Mouse (Mus musculus): ENCODE data around the gene Hmgcs1.
A peak's percentile ranks its signal among the peaks of the same experiment; 100 is the strongest.
"Not testable (repeated sequence)": the region's sequence is repeated elsewhere in the genome, so short reads cannot be mapped to it uniquely, and the experiment has no call there.

The Hmgcs1 gene

DNA sequence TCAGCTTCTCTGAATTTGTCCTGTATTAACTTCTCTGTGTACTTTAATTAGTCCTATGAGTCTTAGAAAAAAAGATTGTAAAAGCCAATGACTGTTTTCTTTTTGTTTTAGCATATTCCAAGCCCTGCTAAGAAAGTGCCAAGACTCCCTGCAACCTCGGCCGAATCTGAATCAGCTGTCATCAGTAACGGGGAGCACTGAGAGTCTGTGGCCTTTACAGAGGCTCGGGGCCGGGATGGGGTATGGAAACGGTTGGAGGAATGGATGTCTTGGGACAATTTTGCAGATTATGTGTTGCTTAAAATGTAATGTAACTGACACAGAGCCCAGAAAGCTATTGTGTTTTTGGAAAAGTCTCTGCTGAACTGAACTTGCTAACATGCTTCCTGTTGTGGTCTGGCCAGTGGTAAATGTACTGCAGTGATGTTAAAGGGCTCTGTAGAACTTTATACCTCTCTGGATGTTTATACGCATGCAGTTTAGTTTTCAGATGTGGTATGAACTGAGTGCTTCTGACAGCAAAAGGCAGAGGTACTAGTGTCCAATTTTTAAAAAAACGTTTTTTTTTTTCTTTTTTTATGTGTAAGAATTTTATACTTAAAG lies 16.2 kb downstream of the Hmgcs1 start:
- DNase-seq (ENCODE audit: low spot score in 2 of 2), result not testable (repeated sequence)

GRCm38 (mm10) chr13:119706953-119707352 lies 16.8 kb downstream of the Hmgcs1 start:
- DNase-seq (ENCODE audit: low spot score in 2 of 2), result no peak

GRCm38 (mm10) chr13:119707906-119708305 lies 17.7 kb downstream of the Hmgcs1 start:
- DNase-seq (ENCODE audit: low spot score in 2 of 2), result no peak

DNA sequence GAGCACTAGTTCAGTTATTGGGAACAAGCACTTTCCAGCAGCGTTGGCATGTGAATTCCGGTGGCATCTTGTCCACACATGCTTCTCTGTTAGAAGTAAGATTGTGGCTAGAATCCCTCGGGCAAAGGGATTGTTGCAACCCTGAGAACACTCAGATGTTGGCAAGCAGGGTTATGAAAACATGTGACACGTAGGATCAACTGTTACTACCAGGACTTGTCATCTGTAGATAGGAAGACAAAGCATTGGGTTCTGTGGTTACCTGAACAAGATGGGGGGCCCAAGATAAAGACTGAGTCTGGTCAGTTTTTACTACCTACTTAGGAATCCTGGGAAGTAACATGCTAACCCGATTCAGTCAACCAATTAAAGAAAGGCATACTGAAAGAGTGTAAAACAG lies 18.8 kb downstream of the Hmgcs1 start:
- no peak for DNase-seq (ENCODE audit: low spot score in 2 of 2)

DNA sequence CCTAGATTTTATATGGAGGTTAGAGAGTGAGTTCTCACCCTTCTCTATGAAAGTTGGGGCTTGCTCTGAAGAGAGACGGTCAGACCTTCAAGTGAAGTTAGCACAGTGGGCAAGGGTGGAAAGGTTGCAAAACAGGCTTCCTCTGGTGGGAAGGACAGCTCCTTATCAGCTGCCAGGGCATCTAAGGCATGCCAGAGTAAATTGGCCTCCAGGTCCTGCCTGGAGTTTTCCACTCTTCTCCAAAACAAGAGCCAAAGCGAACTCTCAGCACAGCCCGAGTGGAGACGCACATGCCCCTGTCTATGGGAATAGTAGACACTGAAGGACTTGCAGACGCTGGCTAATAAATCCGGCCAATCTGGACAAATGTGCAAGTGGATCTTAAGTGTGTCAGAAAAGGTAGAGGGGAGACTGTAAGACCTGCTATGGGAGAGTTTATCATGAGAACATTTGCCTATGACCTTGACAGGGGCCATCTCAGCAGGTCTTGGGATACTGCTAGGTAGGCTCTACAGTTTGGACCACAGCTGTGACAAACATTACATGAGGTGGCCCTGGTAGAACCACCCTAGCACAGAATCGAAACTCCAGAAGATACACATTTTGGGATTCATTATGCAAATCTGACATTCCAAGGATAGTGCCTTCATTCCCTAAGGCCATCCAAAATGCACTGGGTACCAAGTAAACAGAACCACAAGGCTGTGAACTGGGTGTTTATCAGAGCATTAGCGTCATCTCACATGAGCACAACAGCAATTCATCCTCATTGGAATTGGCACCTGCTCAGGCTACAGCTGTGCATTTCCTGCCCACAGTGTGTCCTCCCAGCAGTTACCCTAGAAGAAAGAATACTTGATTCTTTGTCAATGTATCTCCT lies 19.4 kb downstream of the Hmgcs1 start:
- DNase-seq (ENCODE audit: low spot score in 2 of 2), result peak in 1 of 2 experiments; percentile 44

DNA sequence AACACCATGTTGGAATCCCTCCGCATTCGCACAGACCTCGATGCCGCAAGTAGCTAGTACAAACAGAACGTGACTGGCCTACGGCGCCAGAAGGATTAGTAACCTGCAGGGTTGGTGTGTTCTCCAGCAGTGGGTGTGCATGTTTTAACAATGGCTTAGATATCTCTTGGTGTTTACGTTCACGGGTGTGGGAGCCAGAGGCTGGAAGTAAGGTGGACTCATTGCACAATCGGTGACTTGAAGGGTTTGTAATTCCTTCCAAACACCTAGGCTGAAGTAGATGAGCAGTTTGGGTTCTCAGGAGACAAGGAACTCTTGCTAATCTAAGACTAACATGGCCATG lies 20.1 kb downstream of the Hmgcs1 start:
- no peak for DNase-seq (ENCODE audit: low spot score in 2 of 2)

GRCm38 (mm10) chr13:119712463-119712862 lies 22.3 kb downstream of the Hmgcs1 start:
- no peak for DNase-seq (ENCODE audit: low spot score in 2 of 2)

GRCm38 (mm10) chr13:119713107-119713787 lies 23.1 kb downstream of the Hmgcs1 start:
- DNase-seq (ENCODE audit: low spot score in 2 of 2), result no peak

DNA sequence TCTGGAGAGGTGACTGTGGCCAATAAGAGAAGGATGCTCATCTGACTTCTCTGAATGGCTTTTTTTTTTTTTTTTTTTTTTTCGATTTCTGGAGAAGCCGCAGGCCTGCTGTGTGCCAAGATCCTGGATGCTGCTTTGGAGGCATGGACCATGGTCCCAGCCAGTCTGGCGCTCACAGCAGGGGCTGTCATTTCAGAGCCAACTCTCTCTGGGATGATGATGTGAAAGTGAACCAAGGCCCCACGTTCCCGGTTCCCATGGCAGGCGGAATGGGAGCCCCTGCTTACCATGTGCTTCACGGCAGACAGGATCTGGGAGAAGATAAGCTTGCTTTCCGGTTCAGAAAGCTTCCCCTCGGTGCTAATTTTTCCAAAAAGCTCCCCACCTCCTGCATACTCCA lies 23.6 kb downstream of the Hmgcs1 start:
- no peak for DNase-seq (ENCODE audit: low spot score in 2 of 2)

DNA sequence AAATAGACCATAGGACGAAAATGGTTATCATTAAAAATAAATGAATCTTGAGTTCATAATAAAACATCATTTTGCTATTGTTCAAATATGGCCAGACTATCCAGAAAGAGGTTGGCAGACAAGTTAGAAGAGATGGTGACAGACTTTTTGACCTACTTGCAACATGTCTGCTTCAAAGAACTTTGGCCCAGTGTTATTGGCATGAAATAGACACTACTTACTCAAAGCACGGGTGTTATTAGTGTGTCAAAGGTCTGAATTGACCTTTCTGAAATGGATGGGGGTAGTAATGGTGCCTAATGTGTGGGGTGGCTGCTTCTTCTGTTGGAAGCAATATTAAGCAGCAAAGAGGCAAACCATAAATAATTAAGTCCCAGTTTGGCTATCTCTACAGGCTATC lies 25.9 kb downstream of the Hmgcs1 start:
- DNase-seq (ENCODE audit: low spot score in 2 of 2), result no peak

- no peak for DNase-seq (ENCODE audit: low spot score in 2 of 2)
Observed at GRCm38 (mm10) chr13:119722447-119722846, 32.3 kb downstream of the Hmgcs1 start.

GRCm38 (mm10) chr13:119723368-119723767 lies 33.2 kb downstream of the Hmgcs1 start:
- DNase-seq (ENCODE audit: low spot score in 2 of 2), result no peak

GRCm38 (mm10) chr13:119724541-119724940 lies 34.4 kb downstream of the Hmgcs1 start:
- DNase-seq (ENCODE audit: low spot score in 2 of 2), result no peak

DNA sequence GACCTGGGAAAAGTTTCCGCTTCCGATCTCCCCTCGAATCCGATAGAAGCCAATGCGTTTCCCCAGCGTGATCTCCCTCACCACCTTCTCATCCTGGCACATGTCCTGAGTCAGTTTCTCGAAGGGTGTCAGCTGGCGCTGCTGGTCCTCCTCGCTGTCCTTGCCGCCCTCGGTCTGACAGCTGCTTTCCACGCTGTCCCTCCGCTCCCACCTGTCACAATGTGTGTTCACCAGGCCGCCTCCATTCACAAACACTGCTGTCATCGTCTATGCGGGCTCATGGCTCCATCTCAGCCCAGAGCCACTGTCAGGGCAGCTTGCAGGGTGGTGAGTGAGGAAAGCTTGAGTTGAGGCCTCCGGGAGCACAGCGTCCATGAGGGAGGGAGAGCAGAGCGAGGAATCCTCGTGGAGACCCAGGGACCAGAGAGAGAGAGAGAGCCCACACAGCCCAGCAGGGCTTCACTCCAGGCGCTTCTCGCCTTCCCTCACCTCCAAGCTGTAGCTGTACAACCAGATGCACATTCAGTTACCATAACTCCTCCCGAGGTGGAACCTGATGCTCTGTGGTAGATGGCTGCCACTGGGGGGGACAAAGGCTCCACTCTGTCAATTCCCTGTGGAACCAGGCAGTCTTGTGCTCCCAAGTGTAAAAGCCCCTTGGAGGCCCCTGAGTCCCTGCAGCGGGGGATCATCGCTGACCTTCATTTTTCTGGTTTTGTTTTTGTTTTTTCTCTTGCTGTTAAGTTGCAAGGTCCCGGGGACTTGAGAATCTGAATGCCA lies 37.6 kb downstream of the Hmgcs1 start:
- no peak for DNase-seq (ENCODE audit: low spot score in 2 of 2)

DNA sequence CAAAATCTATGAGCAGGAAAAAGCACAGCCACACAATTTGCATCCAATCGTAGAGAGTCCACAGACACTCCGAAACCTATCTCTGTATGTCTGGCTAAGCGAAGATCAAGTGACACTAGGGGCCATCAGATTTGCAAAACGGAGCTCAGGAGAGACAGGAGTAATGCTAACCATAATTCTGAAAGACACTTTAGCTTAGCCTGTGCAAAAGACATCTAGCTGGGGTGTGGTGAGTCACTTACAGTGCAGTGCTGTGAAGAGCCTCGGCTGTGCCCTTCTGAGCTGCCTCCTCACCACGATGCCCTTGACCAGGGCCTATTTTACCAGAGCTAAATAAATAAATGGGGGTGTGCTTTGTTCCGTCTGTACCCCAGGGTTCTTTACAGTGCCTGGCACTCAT lies 39.2 kb downstream of the Hmgcs1 start:
- DNase-seq (ENCODE audit: low spot score in 2 of 2), result no peak

- DNase-seq (ENCODE audit: low spot score in 2 of 2), result no peak
Observed at GRCm38 (mm10) chr13:119731448-119731847, 41.3 kb downstream of the Hmgcs1 start.

GRCm38 (mm10) chr13:119741390-119742237 lies 51.4 kb downstream of the Hmgcs1 start:
- no peak for DNase-seq (ENCODE audit: low spot score in 2 of 2)

- DNase-seq (ENCODE audit: low spot score in 2 of 2), result no peak
Observed at GRCm38 (mm10) chr13:119742711-119743415, 52.7 kb downstream of the Hmgcs1 start.

DNA sequence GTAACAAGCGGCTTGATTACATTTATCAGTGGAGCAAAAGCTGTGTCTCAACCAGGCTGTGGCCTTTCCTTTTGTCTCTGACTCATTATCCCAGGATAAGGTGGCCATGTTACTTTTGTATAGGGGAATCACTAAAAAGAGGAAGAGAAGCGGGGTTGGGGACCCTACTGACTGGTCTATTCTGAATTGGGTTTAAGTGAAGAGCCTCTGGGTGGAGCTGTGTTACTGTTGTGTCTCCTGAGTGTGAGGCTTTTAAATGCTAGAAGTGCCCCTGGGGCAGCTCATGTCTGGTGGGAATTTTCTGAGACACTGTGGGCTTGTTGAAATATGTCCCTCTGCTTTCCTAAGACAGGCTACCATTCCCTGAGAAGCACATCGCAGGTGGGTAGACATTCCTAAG lies 53.3 kb downstream of the Hmgcs1 start:
- DNase-seq (ENCODE audit: low spot score in 2 of 2), result no peak

DNA sequence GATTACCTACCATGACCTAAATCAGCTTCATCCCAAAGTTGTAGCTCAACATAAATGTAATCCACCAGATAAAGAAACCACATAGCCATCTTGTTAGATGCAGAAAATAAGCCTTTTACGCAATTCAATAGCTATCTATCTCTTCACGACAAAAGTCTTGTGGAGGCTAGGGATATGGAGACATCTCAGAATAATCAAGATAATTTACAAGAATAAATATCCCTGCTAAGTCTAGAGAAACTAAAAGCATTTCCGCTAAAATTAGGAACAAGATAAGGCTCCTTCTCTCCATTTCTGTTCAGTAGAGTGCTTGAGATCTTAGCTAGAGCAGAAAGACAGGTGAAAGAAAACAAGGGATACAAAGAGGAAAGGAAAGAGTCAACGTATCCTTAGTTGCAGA lies 56.8 kb downstream of the Hmgcs1 start:
- no peak for DNase-seq (ENCODE audit: low spot score in 2 of 2)

All from urinary bladder, postnatal 36 days (tissue).